Mouse (Mus musculus) neural tube, embryonic 15.5 days (tissue): ENCODE data around the gene Gpr108. TPM values are rescaled to one million over a fixed set of nuclear protein-coding genes. Genes with fewer than 3 reads are reported as not detected.

Source experiments
- ATAC-seq: fragments of 200-750 bp; cut with Nextera tagmentation; 2 replicates; pipeline ENCODE4 v1.8.0; 2017; ENCODE audit warnings: mild to moderate bottlenecking, moderate TSS enrichment, moderate library complexity; ENCODE audit not compliant: low FRiP score
- H3K27ac ChIP-seq: fragments of 300-500 bp; sonication (generic); replicated peaks from 2 replicates; pipeline ENCODE4 v1.5.1; 2015; ENCODE audit warnings: mild to moderate bottlenecking, inconsistent platforms
- H3K27me3 ChIP-seq: fragments of 300-500 bp; sonication (generic); replicated peaks from 2 replicates; pipeline ENCODE4 v1.6.1; 2015; ENCODE audit warnings: inconsistent platforms
- H3K36me3 ChIP-seq: fragments of 300-500 bp; sonication (generic); 2 replicates; pipeline ENCODE4 v1.6.1; 2015; ENCODE audit warnings: inconsistent platforms
- H3K4me1 ChIP-seq: fragments of 300-500 bp; sonication (generic); 2 replicates; pipeline ENCODE4 v1.6.1; 2015; ENCODE audit warnings: inconsistent platforms
- H3K4me2 ChIP-seq: fragments of 300-500 bp; sonication (generic); 2 replicates; pipeline ENCODE4 v1.6.1; 2015; ENCODE audit warnings: inconsistent platforms, mild to moderate bottlenecking, moderate library complexity
- H3K4me3 ChIP-seq: fragments of 300-500 bp; sonication (generic); replicated peaks from 2 replicates; pipeline ENCODE4 v1.5.1; 2015; ENCODE audit warnings: mild to moderate bottlenecking, inconsistent platforms
- H3K9ac ChIP-seq: fragments of 300-500 bp; sonication (generic); replicated peaks from 2 replicates; pipeline ENCODE4 v1.6.1; 2015; ENCODE audit warnings: mild to moderate bottlenecking, inconsistent platforms
- H3K9me3 ChIP-seq: fragments of 300-500 bp; sonication (generic); replicated peaks from 2 replicates; pipeline ENCODE4 v1.6.1; 2016; ENCODE audit warnings: inconsistent platforms
- WGBS: fragments of 180-500 bp; shearing (Covaris S2); methylation state at CpG from one replicate; pipeline ENCODE4 v1.1.7; 2015; ENCODE audit warnings: mixed read lengths; 5-methylcytosine and 5-hydroxymethylcytosine counted together
- polyA plus RNA-seq: library from polyadenylated mRNA; unstranded; fragments of >200 nt; fragmentation: Nextera tagmentation; extraction: Ambion mirVana; gene quantifications from 2 replicates; pipeline ENCODE4 v1.2.1, GENCODE M21; 2015

Gene Gpr108
- polyA plus RNA-seq, 1 experiment from 2014 or later = 23.3 TPM

DNA sequence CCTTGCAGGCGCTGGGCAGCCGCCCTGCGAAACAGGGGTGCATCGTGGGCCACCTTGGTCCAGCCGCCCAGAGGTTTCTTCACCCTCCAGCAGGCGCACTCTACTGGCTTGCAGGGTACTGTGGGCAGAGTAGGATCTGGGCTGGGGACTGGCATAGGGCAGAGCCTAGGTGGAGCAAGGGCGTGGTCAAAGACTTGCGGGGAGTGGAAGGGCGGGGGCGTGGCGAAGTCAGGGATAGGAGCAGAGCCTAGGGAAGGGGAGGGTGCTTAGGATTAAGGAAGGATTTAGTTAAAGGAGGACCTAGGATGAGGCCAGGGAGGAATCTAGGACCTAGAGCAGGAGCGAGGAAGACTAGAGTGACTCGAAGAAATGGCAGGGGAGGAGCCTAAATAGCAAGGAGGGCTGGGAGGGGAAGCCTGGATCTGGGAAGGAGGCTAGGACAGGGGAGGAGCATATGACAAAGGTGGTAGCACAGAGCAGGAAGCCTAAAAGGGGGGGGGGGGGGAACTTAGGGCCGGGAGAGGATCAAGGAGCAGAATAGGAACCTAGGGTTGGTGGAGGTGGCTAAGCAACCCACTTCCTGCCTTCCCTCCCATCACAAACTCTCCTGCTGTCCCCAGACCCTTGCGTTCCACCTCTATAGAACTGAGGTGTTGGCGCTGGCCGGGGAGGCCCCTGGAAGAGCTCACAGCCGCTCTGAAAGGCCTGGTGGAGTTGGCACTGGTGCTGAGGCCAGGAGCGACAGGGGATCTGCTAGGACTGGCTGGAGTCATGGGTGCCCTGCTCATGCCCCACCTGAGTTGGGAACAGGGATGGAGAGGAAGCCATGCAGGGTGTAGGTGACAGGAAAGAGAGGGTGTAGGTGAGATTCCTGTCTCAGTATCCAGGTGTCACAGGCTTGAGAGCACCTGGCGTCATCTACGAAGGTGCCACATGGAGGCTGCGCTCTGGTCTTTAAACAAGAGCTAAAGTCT lies 17.0 kb upstream of the Gpr108 start:
- no peak for ATAC-seq
- Histone ChIP-seq H3K4me1 (no peaks in the 10 kb centered on the region), H3K9me3 (no peaks in the 10 kb centered on the region), H3K27ac (no peak overlapping the region), H3K27me3 (no peaks in the 10 kb centered on the region), H3K9ac (no peak overlapping the region), H3K4me2 (no peak overlapping the region), H3K36me3 (no peaks in the 10 kb centered on the region), H3K4me3 (no peak overlapping the region)
- WGBS = 32% methylated on average over 22 of the region's 22 CpGs

- Histone ChIP-seq H3K9me3 (no peaks in the 10 kb centered on the region), H3K4me3 (no peak overlapping the region), H3K4me1 (no peaks in the 10 kb centered on the region), H3K36me3 (no peaks in the 10 kb centered on the region), H3K27me3 (no peaks in the 10 kb centered on the region), H3K9ac (no peak overlapping the region), H3K27ac (no peak overlapping the region), H3K4me2 (no peak overlapping the region)
- ATAC-seq = no peak
- WGBS = 84% methylated on average over 2 of the region's 2 CpGs
Measured at GRCm38 (mm10) chr17:57264164-57264563, 15.9 kb upstream of the Gpr108 start.

- Histone ChIP-seq H3K4me3 (no peak overlapping the region), H3K36me3 (no peaks in the 10 kb centered on the region), H3K9me3 (no peaks in the 10 kb centered on the region), H3K27me3 (no peaks in the 10 kb centered on the region), H3K4me2 (no peak overlapping the region), H3K4me1 (no peaks in the 10 kb centered on the region), H3K9ac (no peak overlapping the region), H3K27ac (no peak overlapping the region)
- WGBS = 93% methylated on average over 17 of the region's 17 CpGs
- no peak for ATAC-seq
Measured at GRCm38 (mm10) chr17:57262901-57263550, 14.8 kb upstream of the Gpr108 start.

DNA sequence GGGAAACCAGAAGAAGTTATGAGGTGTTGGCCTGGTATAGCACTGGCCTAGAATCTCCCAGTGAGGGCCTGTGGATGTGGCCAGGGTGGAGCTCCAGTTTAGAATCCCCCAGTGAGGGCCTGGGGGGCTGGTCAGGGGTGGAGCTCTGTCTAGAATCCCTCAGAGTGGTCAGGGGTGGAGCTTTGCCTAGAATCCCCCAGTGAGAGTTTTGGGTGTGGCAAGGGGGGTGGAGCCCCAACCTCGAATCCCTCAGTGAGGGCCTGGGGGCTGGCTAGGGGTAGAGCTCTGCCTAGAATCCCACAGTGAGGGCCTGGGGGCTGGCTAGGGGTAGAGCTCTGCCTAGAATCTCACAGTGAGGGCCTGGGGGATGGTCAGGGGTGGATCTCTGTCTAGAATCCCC lies 13.6 kb upstream of the Gpr108 start:
- 55% methylated on average over 1 of the region's 1 CpGs for WGBS
- H3K27me3 ChIP-seq = no peaks in the 10 kb centered on the region
- H3K36me3 ChIP-seq = no peaks in the 10 kb centered on the region
- no peak overlapping the region for H3K4me2 ChIP-seq
- H3K4me3 ChIP-seq = no peak overlapping the region
- no peak overlapping the region for H3K27ac ChIP-seq
- ATAC-seq = no peak
- H3K9ac ChIP-seq = no peak overlapping the region
- H3K9me3 ChIP-seq = no peaks in the 10 kb centered on the region
- no peaks in the 10 kb centered on the region for H3K4me1 ChIP-seq

DNA sequence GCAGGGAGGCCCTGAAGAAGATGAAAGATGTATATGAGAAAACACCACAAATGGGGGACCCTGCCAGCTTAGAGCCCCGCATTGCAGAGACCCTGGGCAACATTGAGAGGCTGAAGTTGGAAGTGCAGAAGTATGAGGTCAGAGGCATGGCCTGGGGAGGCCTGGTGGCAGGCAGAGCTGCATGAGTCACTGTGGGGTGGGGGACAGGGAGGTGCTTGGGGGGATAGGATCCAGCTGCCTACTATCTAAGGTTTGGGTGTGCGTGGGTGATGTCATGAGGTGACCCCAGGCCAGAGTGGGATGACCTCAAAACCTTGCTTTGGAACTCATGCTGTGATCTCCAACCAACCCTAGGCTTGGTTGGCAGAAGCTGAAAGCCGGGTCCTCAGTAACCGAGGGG lies 13.0 kb upstream of the Gpr108 start:
- no peak for ATAC-seq
- 100% methylated on average over 4 of the region's 4 CpGs for WGBS
- H3K9ac ChIP-seq = no peak overlapping the region
- no peak overlapping the region for H3K4me2 ChIP-seq
- no peaks in the 10 kb centered on the region for H3K4me1 ChIP-seq
- H3K27ac ChIP-seq = no peak overlapping the region
- no peaks in the 10 kb centered on the region for H3K9me3 ChIP-seq
- H3K4me3 ChIP-seq = no peak overlapping the region
- H3K27me3 ChIP-seq = no peaks in the 10 kb centered on the region
- H3K36me3 ChIP-seq = no peaks in the 10 kb centered on the region

- H3K4me3 ChIP-seq = no peak overlapping the region
Measured at GRCm38 (mm10) chr17:57260351-57260750, 12.1 kb upstream of the Gpr108 start.

DNA sequence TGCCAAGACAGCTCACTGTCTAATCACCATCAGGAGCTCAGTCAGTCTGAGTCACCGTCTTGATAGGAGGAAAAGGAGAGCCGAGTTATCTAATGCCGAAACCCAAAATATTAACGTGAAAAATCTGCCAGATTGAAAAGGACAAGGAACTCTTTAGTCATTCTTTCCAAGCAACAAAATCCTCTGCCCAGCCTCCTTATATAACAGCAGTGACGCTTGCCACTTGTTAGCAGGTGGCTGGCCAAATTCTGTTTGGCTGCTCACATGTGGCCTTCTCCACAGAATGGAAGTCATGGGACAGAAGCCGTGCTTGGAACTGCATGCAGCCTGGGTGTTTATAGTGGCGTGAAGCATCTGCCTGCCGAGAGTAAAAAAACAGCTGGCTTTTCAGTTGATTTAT lies 11.5 kb upstream of the Gpr108 start:
- Histone ChIP-seq H3K27me3 (no peaks in the 10 kb centered on the region), H3K4me2 (no peak overlapping the region), H3K36me3 (no peaks in the 10 kb centered on the region; the same call in 1 of the 2 replicates), H3K9ac (no peak overlapping the region), H3K4me3 (no peak overlapping the region), H3K4me1 (no peaks in the 10 kb centered on the region), H3K27ac (no peak overlapping the region), H3K9me3 (no peaks in the 10 kb centered on the region)
- 87% methylated on average over 8 of the region's 8 CpGs for WGBS
- ATAC-seq = no peak

More at GRCm38 (mm10) chr17:57260351-57260750, 12.1 kb upstream of the Gpr108 start:
- H3K4me2 ChIP-seq = no peak overlapping the region
- H3K4me1 ChIP-seq = no peaks in the 10 kb centered on the region
- no peak overlapping the region for H3K9ac ChIP-seq
- WGBS = 93% methylated on average over 9 of the region's 9 CpGs
- H3K27ac ChIP-seq = no peak overlapping the region
- H3K9me3 ChIP-seq = no peaks in the 10 kb centered on the region
- no peaks in the 10 kb centered on the region for H3K27me3 ChIP-seq
- ATAC-seq = no peak
- H3K36me3 ChIP-seq = no peaks in the 10 kb centered on the region

DNA sequence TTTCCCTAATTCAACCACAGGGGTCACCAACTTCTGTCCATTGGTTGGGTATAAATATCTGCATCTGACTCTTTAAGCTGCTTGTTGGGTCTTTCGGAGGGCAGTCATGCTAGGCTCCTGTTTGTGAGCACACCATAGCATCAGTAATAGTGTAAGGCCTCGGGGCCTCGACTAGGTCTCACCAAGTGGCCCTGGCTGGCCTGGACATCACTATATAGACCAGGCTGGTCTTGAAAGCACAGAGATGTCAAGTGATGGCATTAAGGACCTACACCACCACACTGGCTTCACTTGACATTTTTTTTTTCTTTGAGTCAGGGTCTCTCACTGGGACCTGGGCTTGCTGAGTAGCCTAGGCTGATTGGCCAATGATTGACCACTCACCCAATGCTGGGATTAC lies 9.9 kb upstream of the Gpr108 start:
- H3K9ac ChIP-seq = no peak overlapping the region
- WGBS = 96% methylated on average over 3 of the region's 3 CpGs
- no peak overlapping the region for H3K4me2 ChIP-seq
- no peak overlapping the region for H3K4me3 ChIP-seq
- H3K36me3 ChIP-seq = no peaks in the 10 kb centered on the region; the same call in 1 of the 2 replicates
- ATAC-seq = no peak
- no peak overlapping the region for H3K27ac ChIP-seq
- H3K27me3 ChIP-seq = no peaks in the 10 kb centered on the region
- H3K4me1 ChIP-seq = no peaks in the 10 kb centered on the region
- no peaks in the 10 kb centered on the region for H3K9me3 ChIP-seq

GRCm38 (mm10) chr17:57256921-57257485 lies 8.8 kb upstream of the Gpr108 start:
- no peak for ATAC-seq
- H3K9me3 ChIP-seq = no peaks in the 10 kb centered on the region
- H3K4me3 ChIP-seq = no peak overlapping the region
- H3K36me3 ChIP-seq = no peaks in the 10 kb centered on the region; the same call in 1 of the 2 replicates
- H3K27me3 ChIP-seq = no peaks in the 10 kb centered on the region
- H3K27ac ChIP-seq = no peak overlapping the region
- 98% methylated on average over 22 of the region's 22 CpGs for WGBS
- no peak overlapping the region for H3K9ac ChIP-seq
- no peak overlapping the region for H3K4me2 ChIP-seq
- no peaks in the 10 kb centered on the region for H3K4me1 ChIP-seq

DNA sequence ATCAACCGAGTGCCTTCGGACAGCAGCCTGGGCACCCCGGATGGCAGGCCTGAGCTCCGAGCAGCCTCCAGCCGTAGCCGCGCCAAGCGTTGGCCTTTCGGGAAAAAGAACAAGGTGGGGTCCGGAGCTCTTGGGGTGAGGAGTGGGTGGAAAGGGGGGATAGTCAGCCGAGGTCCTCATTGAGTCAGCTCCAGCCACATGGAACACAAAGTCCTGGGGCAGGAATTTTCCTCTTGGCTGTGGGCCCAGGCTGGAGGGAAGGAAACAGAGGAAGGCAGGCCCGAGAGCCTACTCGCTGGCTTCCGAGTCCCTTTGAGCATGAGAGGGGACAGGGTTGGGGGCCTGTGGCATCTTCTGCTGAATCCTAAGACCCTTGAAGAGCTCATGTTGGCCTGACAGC lies 7.1 kb upstream of the Gpr108 start:
- peaks cover 6% of the 10 kb centered on the region for H3K4me1 ChIP-seq
- H3K4me3 ChIP-seq = no peak overlapping the region
- H3K9ac ChIP-seq = no peak overlapping the region
- H3K4me2 ChIP-seq = no peak overlapping the region
- H3K27ac ChIP-seq = no peak overlapping the region
- H3K36me3 ChIP-seq = no peaks in the 10 kb centered on the region; the same call in 1 of the 2 replicates
- H3K9me3 ChIP-seq = no peaks in the 10 kb centered on the region
- WGBS = 95% methylated on average over 14 of the region's 14 CpGs
- H3K27me3 ChIP-seq = no peaks in the 10 kb centered on the region
- ATAC-seq = no peak

DNA sequence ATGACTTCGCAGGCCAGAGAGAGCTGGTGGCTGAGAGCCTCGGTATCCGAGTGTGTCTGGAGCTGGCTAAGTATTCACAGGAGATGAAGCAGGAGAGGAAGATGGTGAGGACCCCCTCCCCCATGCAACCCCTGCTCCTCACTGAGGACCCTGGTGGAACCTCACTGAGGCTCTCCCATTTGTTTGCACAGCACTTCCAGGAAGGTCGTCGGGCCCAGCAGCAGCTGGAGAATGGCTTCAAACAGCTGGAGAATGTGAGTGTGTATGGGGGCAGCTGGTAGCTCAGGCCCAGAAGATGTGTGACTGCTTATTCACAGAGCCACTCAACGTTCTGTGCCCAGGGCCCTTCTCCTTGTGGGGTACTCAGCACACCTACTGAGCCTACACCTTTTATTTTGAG lies 5.1 kb upstream of the Gpr108 start:
- no peaks in the 10 kb centered on the region for H3K27me3 ChIP-seq
- H3K4me1 ChIP-seq = peaks cover 26% of the 10 kb centered on the region
- no peak for ATAC-seq
- H3K27ac ChIP-seq = no peak overlapping the region
- WGBS = 86% methylated on average over 6 of the region's 6 CpGs
- no peaks in the 10 kb centered on the region for H3K9me3 ChIP-seq
- no peaks in the 10 kb centered on the region; the same call in 1 of the 2 replicates for H3K36me3 ChIP-seq
- H3K4me3 ChIP-seq = no peak overlapping the region
- no peak overlapping the region for H3K9ac ChIP-seq
- no peak overlapping the region for H3K4me2 ChIP-seq
